Mouse (Mus musculus) forebrain, embryonic 14.5 days (tissue): ENCODE data around the gene A530064D06Rik. TPM values are rescaled to one million over a fixed set of nuclear protein-coding genes. Genes with fewer than 3 reads are reported as not detected.

ENCODE experiments used
- ATAC-seq: fragments of 200-750 bp; cut with Nextera tagmentation; 2 replicates; pipeline ENCODE4 v1.8.0; 2017; ENCODE audit warnings: mild to moderate bottlenecking, moderate library complexity
- DNase-seq: peaks from one replicate; pipeline ENCODE4 v3.0.0-alpha.2; 2015; ENCODE audit warnings: low spot score
- H3K27ac ChIP-seq: fragments of 300-500 bp; sonication (generic); 2 replicates; pipeline ENCODE4 v1.5.1; 2014; ENCODE audit warnings: low read depth, mild to moderate bottlenecking, control low read depth, low read length, moderate library complexity
- H3K27me3 ChIP-seq: fragments of 300-500 bp; sonication (generic); replicated peaks from 2 replicates; pipeline ENCODE4 v1.6.1; 2014; ENCODE audit warnings: low read length, control low read depth, mixed read lengths; ENCODE audit not compliant: control insufficient read depth, insufficient read depth
- H3K36me3 ChIP-seq: fragments of 300-500 bp; sonication (generic); 2 replicates; pipeline ENCODE4 v1.6.1; 2014; ENCODE audit warnings: low read length, control low read depth; ENCODE audit not compliant: control insufficient read depth, insufficient read depth
- H3K4me1 ChIP-seq: fragments of 300-500 bp; sonication (generic); 2 replicates; pipeline ENCODE4 v1.6.1; 2014; ENCODE audit warnings: antibody characterized with exemption, low read length, control low read depth; ENCODE audit not compliant: control insufficient read depth, insufficient read depth
- H3K4me2 ChIP-seq: fragments of 300-500 bp; sonication (generic); 2 replicates; pipeline ENCODE4 v1.6.1; 2014; ENCODE audit warnings: mild to moderate bottlenecking, control low read depth, low read length
- H3K4me3 ChIP-seq: fragments of 300-500 bp; sonication (generic); 2 replicates; pipeline ENCODE4 v1.5.1; 2014; ENCODE audit warnings: low read depth, low read length, control low read depth
- H3K9ac ChIP-seq: fragments of 300-500 bp; sonication (generic); 2 replicates; pipeline ENCODE4 v1.6.1; 2014; ENCODE audit warnings: mild to moderate bottlenecking, low read length, control low read depth, moderate library complexity
- H3K9me3 ChIP-seq: fragments of 300-500 bp; sonication (generic); replicated peaks from 2 replicates; pipeline ENCODE4 v1.6.1; 2016; ENCODE audit warnings: low read length, control low read depth, mixed read lengths; ENCODE audit not compliant: control insufficient read depth
- WGBS: fragments of 180-500 bp; shearing (Covaris S2); extraction: QIAGEN DNeasy Blood & Tissue Kit; methylation state at CpG from one replicate; pipeline ENCODE4 v1.1.7; 2014; 5-methylcytosine and 5-hydroxymethylcytosine counted together
- polyA plus RNA-seq: library from polyadenylated mRNA; unstranded; fragments of >200 nt; fragmentation: Nextera tagmentation; extraction: Ambion mirVana; gene quantifications from 2 replicates; pipeline ENCODE4 v1.2.1, GENCODE M21; 2014

A530064D06Rik gene
- polyA plus RNA-seq, 1 experiment from 2014 or later: not detected

DNA sequence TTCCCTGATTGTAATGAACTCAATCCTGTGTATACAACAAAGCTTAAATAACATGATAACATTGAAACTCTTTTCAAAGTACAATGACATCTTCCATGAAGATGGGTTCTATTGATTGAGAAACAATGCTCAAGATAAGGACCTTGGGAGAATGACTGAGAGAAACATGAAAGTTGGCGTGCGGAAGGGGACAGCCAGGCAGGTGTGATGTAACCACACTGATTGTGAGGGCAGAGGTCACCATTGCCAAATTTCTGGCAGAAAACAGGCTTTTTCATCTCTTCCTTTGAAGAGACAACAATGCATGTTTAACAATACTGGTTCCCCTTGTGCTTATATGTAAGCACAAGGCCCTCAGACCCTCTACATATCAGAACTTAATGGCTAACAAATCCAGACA is 34.3 kb downstream of the A530064D06Rik start:
- Histone ChIP-seq H3K4me1 (no peaks in the 10 kb centered on the region), H3K4me2 (no peak overlapping the region), H3K27ac (no peak overlapping the region), H3K36me3 (no peaks in the 10 kb centered on the region), H3K9ac (no peak overlapping the region), H3K27me3 (no peaks in the 10 kb centered on the region), H3K9me3 (no peaks in the 10 kb centered on the region), H3K4me3 (no peak overlapping the region)
- 81% methylated on average over 2 of the region's 2 CpGs for whole genome bisulfite sequencing
- ATAC-seq (no peak), DNase-seq (no peak)

DNA sequence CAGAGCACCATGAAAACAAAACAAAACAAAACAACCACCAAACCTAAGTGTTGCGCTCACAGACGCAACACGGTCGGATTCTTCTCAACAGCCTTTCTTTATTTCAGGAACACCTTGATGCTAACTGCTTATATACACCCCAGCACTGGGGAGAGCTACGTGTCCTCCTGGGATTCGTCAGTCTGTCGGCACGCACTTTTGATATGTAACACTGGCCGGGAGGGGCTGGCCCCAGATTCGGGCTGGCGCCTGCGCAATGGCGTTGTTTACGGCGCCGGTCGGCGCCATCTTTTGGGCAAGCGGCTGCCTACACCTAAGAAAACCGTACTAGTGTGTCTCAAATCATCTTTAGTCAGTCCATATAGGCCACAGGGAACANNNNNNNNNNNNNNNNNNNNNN is 46.6 kb downstream of the A530064D06Rik start:
- 96% methylated on average over 20 of the region's 20 CpGs for WGBS

DNA sequence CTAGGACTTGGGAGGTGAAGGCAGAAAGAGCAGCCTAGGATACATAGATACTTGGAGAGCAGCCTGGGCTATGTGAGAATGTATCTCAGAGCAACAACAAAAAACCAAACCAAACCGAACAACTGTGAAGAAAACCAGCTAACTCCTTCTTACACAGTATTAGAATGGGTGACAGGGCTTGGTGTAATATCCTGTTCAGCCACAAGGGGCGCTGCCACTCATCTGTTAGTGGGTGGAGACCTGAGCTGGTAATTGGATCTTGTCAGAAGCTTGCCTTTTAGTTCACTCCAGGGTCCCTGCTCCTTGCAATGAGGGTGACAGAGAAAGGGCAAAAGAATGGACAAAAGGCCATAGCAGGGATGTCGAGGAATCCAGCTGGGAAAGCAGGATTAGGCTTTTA is 47.4 kb downstream of the A530064D06Rik start:
- H3K9ac ChIP-seq: no peak overlapping the region
- H3K36me3 ChIP-seq: no peaks in the 10 kb centered on the region
- H3K4me1 ChIP-seq: no peaks in the 10 kb centered on the region
- WGBS: 23% methylated on average over 3 of the region's 3 CpGs
- no peak overlapping the region for H3K27ac ChIP-seq
- DNase-seq (peak; percentile 82), ATAC-seq (peak; percentile 72)
- H3K27me3 ChIP-seq: no peaks in the 10 kb centered on the region
- H3K4me3 ChIP-seq: no peak overlapping the region
- H3K9me3 ChIP-seq: no peaks in the 10 kb centered on the region
- no peak overlapping the region for H3K4me2 ChIP-seq

More for the DNA sequence above, 46.6 kb downstream of the A530064D06Rik start:
- H3K4me2 ChIP-seq: no peak overlapping the region
- H3K4me3 ChIP-seq: no peak overlapping the region
- no peaks in the 10 kb centered on the region for H3K9me3 ChIP-seq
- no peaks in the 10 kb centered on the region for H3K4me1 ChIP-seq
- no peak overlapping the region for H3K9ac ChIP-seq
- no peaks in the 10 kb centered on the region for H3K36me3 ChIP-seq
- no peak overlapping the region for H3K27ac ChIP-seq
- no peak for DNase-seq
- ATAC-seq: no peak
- no peaks in the 10 kb centered on the region for H3K27me3 ChIP-seq

DNA sequence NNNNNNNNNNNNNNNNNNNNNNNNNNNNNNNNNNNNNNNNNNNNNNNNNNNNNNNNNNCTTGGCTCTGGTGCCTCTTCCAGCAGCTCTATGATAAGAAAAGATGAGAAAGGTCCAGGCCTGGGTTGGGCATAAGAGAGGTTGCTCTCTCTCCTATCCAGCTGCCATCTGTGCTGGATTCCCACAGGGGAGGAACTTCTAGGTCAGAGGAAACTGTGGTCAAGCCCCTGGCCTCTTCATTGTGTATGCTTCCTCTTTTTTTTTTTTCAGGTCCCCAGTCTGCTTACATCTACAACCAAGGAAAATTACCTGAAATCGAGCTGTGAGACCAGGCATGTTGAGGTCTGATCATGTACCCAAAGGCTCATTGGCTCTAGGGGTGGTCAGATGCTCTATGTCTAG is 48.5 kb downstream of the A530064D06Rik start:
- H3K4me2 ChIP-seq: no peak overlapping the region
- DNase-seq (no peak), ATAC-seq (no peak)
- H3K4me3 ChIP-seq: no peak overlapping the region
- WGBS: 78% methylated on average over 1 of the region's 1 CpGs
- H3K27me3 ChIP-seq: no peaks in the 10 kb centered on the region
- H3K27ac ChIP-seq: no peak overlapping the region
- H3K4me1 ChIP-seq: no peaks in the 10 kb centered on the region
- H3K36me3 ChIP-seq: no peaks in the 10 kb centered on the region
- no peak overlapping the region for H3K9ac ChIP-seq
- H3K9me3 ChIP-seq: no peaks in the 10 kb centered on the region

DNA sequence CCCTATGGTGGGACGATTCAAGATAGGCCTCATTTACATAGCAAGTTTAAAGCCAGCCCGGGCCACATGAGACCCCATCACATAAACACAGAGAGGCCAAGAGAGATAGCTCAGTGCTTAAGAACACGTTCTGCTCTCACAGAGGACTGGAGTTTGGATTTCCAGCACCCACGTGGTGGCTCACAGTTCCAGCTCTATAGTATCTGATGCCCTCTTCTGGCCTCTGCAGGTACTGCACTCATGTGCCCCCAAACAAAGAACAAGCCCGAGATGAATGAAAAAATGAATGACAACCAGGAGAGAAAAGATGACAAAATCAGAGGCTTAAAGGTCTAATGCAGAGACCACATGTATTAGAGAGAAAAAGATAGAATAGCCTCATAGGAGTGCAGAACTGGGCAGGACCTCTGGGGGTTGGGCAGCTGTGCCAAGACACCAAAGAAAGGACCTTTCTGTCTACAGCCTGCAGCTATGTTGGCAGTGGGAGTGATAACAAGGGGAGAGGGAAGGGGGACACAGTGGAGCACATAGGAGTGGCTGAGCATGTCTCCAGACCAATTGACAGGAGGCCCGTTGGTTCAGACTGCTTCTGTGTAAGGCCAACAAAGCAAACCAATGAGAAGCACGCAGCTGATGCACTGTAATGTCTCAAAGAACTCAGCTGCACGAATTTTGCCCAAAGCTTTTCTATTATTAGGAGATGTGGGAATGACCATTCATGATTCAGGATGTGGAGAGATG is 56.4 kb downstream of the A530064D06Rik start:
- no peak for ATAC-seq
- peak; percentile 36 for DNase-seq
- 43% methylated on average over 8 of the region's 8 CpGs for WGBS

DNA sequence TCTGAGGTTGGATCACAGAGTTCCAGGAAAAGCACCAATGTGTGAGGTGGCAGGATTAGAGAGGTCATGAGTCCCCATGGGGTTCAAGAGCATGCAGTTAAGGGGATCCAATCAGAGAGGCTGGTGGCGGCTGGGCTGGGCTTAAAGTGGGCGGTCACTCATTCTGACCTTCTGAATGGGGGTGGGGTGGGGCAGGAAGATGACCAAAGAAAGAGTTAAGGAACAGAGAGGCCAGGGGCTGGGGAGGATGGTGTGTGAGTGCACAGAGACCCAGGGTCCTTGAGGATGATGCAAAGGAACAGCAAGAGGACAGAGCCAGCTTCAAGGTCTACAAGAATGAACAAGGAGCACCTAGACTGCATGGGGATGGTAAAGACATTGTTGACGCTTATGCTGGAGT is 58.6 kb downstream of the A530064D06Rik start:
- 77% methylated on average over 3 of the region's 3 CpGs for WGBS
- Histone ChIP-seq H3K9ac (no peak overlapping the region), H3K27ac (no peak overlapping the region), H3K9me3 (no peaks in the 10 kb centered on the region), H3K36me3 (no peaks in the 10 kb centered on the region), H3K27me3 (no peaks in the 10 kb centered on the region), H3K4me3 (no peak overlapping the region), H3K4me2 (no peak overlapping the region), H3K4me1 (no peaks in the 10 kb centered on the region)
- no peak for DNase-seq
- no peak for ATAC-seq

More for the DNA sequence above, 56.4 kb downstream of the A530064D06Rik start:
- Histone ChIP-seq H3K27ac (no peak overlapping the region), H3K9ac (no peak overlapping the region), H3K4me3 (no peak overlapping the region), H3K4me2 (no peak overlapping the region), H3K36me3 (no peaks in the 10 kb centered on the region), H3K27me3 (no peaks in the 10 kb centered on the region), H3K9me3 (no peaks in the 10 kb centered on the region), H3K4me1 (no peaks in the 10 kb centered on the region)

DNA sequence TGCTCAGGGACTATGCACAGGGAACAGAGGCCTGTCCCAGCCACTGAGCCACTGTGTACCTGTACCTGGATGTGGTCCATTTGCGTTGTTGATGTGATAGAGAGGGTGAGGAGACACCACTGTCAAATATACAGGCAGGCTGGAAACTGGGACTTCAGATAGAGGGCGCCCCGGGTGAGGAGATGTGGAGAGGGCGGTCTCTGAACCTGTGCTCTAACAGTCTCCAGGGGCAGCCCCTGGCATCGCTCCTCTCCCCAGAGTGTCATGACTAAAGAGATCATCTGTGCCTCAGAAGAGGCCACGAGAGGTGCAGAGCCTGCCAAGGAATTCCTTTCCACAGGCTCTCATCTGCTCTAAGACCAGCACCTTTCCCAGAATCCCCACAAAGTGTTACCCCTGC is 59.2 kb downstream of the A530064D06Rik start:
- H3K4me3 ChIP-seq: no peak overlapping the region
- no peaks in the 10 kb centered on the region for H3K4me1 ChIP-seq
- DNase-seq (no peak), ATAC-seq (no peak)
- H3K36me3 ChIP-seq: no peaks in the 10 kb centered on the region
- no peaks in the 10 kb centered on the region for H3K27me3 ChIP-seq
- no peak overlapping the region for H3K4me2 ChIP-seq
- H3K27ac ChIP-seq: no peak overlapping the region
- WGBS: 54% methylated on average over 6 of the region's 6 CpGs
- no peaks in the 10 kb centered on the region for H3K9me3 ChIP-seq
- H3K9ac ChIP-seq: no peak overlapping the region

DNA sequence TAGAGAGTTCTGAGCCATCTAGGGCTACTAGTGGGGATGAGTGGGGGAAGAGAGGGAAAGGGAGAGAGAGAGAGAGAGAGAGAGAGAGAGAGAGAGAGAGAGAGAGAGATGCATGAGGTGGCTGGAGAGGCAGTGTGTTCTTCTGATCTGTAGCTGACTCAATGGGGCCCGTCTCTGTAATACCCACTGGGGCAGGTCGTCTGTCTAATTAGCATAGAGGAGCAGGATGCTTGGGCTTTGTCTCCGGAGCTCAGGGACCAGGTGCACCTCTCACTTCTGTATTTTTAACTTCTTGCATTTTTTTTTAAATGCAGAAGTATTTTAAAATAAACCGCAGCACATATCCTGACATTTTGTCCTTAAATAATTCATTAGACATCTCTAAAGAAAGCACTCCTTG is 59.7 kb downstream of the A530064D06Rik start:
- WGBS: 44% methylated on average over 4 of the region's 4 CpGs
- Histone ChIP-seq H3K9ac (no peak overlapping the region), H3K36me3 (no peaks in the 10 kb centered on the region), H3K27ac (no peak overlapping the region), H3K9me3 (no peaks in the 10 kb centered on the region), H3K27me3 (no peaks in the 10 kb centered on the region), H3K4me1 (no peaks in the 10 kb centered on the region), H3K4me3 (no peak overlapping the region), H3K4me2 (no peak overlapping the region)
- DNase-seq (no peak), ATAC-seq (no peak)
